Mouse (Mus musculus) heart, adult 2 months (tissue): ENCODE measurements around the gene Tmem151b.
A peak's percentile ranks its signal among the peaks of the same experiment; 100 is the strongest.

ENCODE experiments used
- CTCF ChIP-seq: fragments of 200-600 bp; IDR thresholded peaks from 2 replicates; pipeline ENCODE4 v1.8.1; 2022; ENCODE audit warnings: antibody characterized with exemption, mild to moderate bottlenecking, moderate library complexity
- EP300 ChIP-seq: fragments of 200-500 bp; IDR thresholded peaks from 2 replicates; pipeline ENCODE4 v1.6.1; 2011; ENCODE audit warnings: low read depth, low read length, control low read depth; ENCODE audit not compliant: insufficient read depth
- POLR2A ChIP-seq: fragments of 200-500 bp; IDR thresholded peaks from 2 replicates; pipeline ENCODE4 v1.6.1; 2011; ENCODE audit warnings: mild to moderate bottlenecking, low read depth, low read length, control low read depth; ENCODE audit not compliant: insufficient read depth

GRCm38 (mm10) chr17:45567162-45567601 lies 17.7 kb upstream of the Tmem151b start:
- no peak for TF ChIP-seq CTCF
- TF ChIP-seq POLR2A: 0 out of 2 replicates have a peak, but pooled peaks have one; percentile 17
- TF ChIP-seq EP300: 0 out of 2 replicates have a peak, but pooled peaks have one; percentile 12
